Mouse (Mus musculus): ENCODE measurements around the gene Adipor1.

- no peak for TF ChIP-seq POLR2A (IDR thresholded peaks at IDR 0.05; ENCODE audit: borderline replicate concordance, low read depth, low read length)
- TF ChIP-seq CTCF (IDR thresholded peaks at IDR 0.05; ENCODE audit: low read depth, low read length), result no peak
These were observed 49.7 kb upstream of the Adipor1 start for GRCm38 (mm10) chr1:134365491-134365890.
